Mouse (Mus musculus): ENCODE measurements around the gene Iqcg.

Gene Iqcg

GRCm38 (mm10) chr16:32981405-32981804, 74.6 kb downstream of the Iqcg start:
- DNase-seq (ENCODE audit: low spot score in 2 of 2), result no peak

GRCm38 (mm10) chr16:32980227-32980626, 75.8 kb downstream of the Iqcg start:
- DNase-seq (ENCODE audit: low spot score in 2 of 2), result no peak

- no peak for DNase-seq (ENCODE audit: low spot score in 2 of 2)
These were observed 83.0 kb downstream of the Iqcg start for GRCm38 (mm10) chr16:32973047-32973446.

GRCm38 (mm10) chr16:32972535-32972934, 83.5 kb downstream of the Iqcg start:
- DNase-seq (ENCODE audit: low spot score in 2 of 2), result no peak
